Mouse (Mus musculus) layer of hippocampus, adult 2 months (tissue): ENCODE results near the gene S100a16. TPM values are rescaled to one million over a fixed set of nuclear protein-coding genes. Genes with fewer than 3 reads are reported as not detected.

Experiments
- DNase-seq, 2 experiments: peaks; one replicate each; pipeline ENCODE4 v3.0.0; 2022; ENCODE audit warnings: low spot score in 2 of 2
- H3K27ac ChIP-seq: fragments of 200-600 bp; 2 replicates; pipeline ENCODE4 v1.8.1; 2022
- H3K4me3 ChIP-seq: fragments of 200-600 bp; 2 replicates; pipeline ENCODE4 v1.8.1; 2022; ENCODE audit warnings: mild to moderate bottlenecking
- CTCF ChIP-seq: fragments of 200-600 bp; conservative IDR thresholded peaks from 2 replicates; pipeline ENCODE4 v1.8.1; 2022; ENCODE audit warnings: antibody characterized with exemption, mild to moderate bottlenecking, moderate library complexity
- long read RNA-seq, 2 experiments: library from polyadenylated mRNA; stranded (forward); transcript quantifications; one replicate each; pipeline ENCODE4 v2.0.0; 2021; ENCODE audit warnings: borderline mapping rate in 2 of 2
- total RNA-seq, 2 experiments: library from RNA; stranded (reverse); gene quantifications; 2 replicates each; pipeline ENCODE4 v1.2.3; 2021

S100a16 gene
- total RNA-seq: 10 to 100 TPM; 79.0 to 82.8 TPM
- long read RNA-seq, experiment 1, transcript S100a16-202 (3 exons, 1,127 nt): major isoform, 35 of 57 reads
- long read RNA-seq, experiment 1, transcript S100a16-201 (3 exons, 1,123 nt): minor isoform, 8 of 57 reads
- long read RNA-seq, experiment 1, partial matches to known transcripts: 3 of 57 reads
- long read RNA-seq, experiment 1, other reads (novel, unspliced or antisense): 5 of 57 reads
- long read RNA-seq, experiment 2, transcript S100a16-202 (3 exons, 1,127 nt): major isoform, 31 of 48 reads
- long read RNA-seq, experiment 2, transcript S100a16-201 (3 exons, 1,123 nt): minor isoform, 8 of 48 reads
- long read RNA-seq, experiment 2, partial matches to known transcripts: 1 of 48 reads
- long read RNA-seq, experiment 2, other reads (novel, unspliced or antisense): 5 of 48 reads

GRCm38 (mm10) chr3:90537141-90537904, at the start of gene S100a16:
TSS of gene S100a16 (plus strand) at chr3:90537254.
- DNase-seq: peak; percentile 54 to 61
- no peak for TF ChIP-seq CTCF
- H3K27ac ChIP-seq: peak within 1 kb of the TSS; percentile 92
- H3K4me3 ChIP-seq: peak within 1 kb of the TSS; percentile 52

GRCm38 (mm10) chr3:90488576-90488975, 48.5 kb upstream of the S100a16 start:
- DNase-seq: no peak
- Histone ChIP-seq H3K4me3 (no peak overlapping the region), H3K27ac (no peak overlapping the region)
- no peak for TF ChIP-seq CTCF

DNA sequence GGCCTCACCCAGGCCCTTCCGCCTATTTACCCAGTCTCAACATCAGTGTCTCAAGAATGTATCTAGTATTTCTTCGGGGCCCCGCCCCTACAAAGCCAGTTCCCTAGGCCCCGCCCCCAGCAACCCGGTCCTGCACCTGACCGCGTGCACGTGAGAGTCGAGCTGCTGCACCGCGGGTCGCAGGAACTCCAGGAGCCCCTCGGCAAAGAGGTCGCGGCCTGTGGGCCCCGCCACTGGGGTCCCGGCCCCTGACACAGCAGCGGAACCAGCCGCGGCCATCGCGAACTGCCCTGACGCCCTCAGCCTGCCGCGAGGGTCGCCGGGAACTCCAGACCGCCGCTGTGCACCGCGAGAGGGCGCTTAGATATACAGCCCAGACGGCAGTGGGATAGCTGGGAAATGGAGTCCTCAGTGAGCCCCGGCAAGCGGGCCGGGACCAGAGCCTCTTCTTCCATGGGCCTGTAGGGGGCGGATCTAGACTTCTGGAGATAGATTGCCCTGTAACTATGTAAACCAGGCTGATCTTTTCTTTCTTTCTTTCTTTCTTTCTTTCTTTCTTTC, 46.3 kb upstream of the S100a16 start, which contains the start of gene Snapin:
Snapin (minus strand) TSS at position 338 of the 561 bp plus-strand sequence.
- H3K4me3 ChIP-seq: peak within 1 kb of the TSS; percentile 83
- peak; percentile 80 for TF ChIP-seq CTCF

GRCm38 (mm10) chr3:90491350-90491749, 45.7 kb upstream of the S100a16 start:
- DNase-seq: peak in 1 of 2 experiments; percentile 43
- H3K4me3 ChIP-seq: no peak overlapping the region
- H3K27ac ChIP-seq: 0 out of 2 replicates have a peak overlapping the region, but pooled peaks have one; percentile 97
- TF ChIP-seq CTCF: peak; percentile 51

More for the DNA sequence above, 46.3 kb upstream of the S100a16 start, which contains the start of gene Snapin:
- peak; percentile 92 to 94 for DNase-seq
- H3K27ac ChIP-seq: peak within 1 kb of the TSS; percentile 97

DNA sequence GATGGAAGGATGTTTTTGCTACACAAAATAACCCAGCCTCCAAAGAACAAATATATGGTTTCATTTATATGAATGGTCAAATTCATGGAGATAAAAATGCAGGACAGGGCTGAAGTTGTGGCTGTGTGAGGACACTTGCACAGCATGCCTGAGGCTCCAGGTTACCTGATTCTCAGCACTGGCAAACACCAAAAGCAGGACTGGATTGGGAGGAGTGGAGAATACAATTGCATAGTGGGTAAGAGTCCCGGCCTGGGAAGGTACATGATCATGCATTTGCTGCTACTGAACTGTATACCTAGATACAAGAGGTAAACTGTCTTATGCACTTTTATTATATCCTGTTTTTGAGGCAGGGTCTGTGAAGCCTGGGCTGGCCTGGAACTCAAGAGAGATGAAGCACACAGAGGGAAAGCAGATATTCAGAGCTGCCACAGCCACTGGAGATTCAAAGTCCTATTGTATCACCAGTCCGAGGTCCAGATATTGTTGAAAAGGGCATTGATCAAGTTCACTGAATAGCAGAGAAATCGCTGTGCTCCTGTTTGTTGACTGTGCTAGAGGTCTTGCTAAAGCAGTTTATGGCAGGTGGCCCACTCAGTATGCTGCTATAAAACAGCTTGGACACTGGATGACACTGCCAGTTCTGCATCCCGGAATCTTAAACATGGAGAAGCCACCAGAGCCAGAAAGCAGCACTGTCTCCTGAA, 43.1 kb upstream of the S100a16 start:
- no peak overlapping the region for H3K4me3 ChIP-seq
- TF ChIP-seq CTCF: no peak
- H3K27ac ChIP-seq: no peak overlapping the region
- DNase-seq: no peak

GRCm38 (mm10) chr3:90495850-90496525, 41.1 kb upstream of the S100a16 start:
- no peak for TF ChIP-seq CTCF
- DNase-seq: no peak
- Histone ChIP-seq H3K4me3 (no peak overlapping the region), H3K27ac (no peak overlapping the region)

GRCm38 (mm10) chr3:90497597-90497996, 39.5 kb upstream of the S100a16 start:
- TF ChIP-seq CTCF: no peak
- Histone ChIP-seq H3K4me3 (no peak overlapping the region), H3K27ac (no peak overlapping the region)
- DNase-seq: no peak

DNA sequence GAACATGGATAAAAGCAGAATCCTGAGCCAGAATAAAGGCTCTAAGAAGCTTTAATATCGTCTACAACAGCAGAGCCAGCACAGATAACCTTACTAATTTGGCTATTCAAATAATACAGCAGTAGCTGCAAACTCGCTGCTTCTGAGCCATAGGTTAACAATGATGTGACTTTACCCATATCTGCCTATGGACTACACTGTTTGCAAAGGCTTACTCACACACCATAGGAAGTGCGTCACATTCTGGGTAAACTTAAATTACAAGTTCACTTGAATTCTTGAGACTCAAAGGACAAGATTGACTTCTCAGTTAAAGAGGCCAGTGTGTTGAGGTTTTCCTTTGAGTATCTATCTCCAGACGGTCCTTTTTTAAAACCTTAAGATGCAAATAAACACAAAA, 33.6 kb upstream of the S100a16 start:
- Histone ChIP-seq H3K4me3 (no peak overlapping the region), H3K27ac (no peak overlapping the region)
- no peak for TF ChIP-seq CTCF
- DNase-seq: no peak

- H3K27ac ChIP-seq: no peak overlapping the region
- TF ChIP-seq CTCF: no peak
- DNase-seq: no peak
- H3K4me3 ChIP-seq: no peak overlapping the region
Measured at GRCm38 (mm10) chr3:90505216-90505615, 31.8 kb upstream of the S100a16 start.

DNA sequence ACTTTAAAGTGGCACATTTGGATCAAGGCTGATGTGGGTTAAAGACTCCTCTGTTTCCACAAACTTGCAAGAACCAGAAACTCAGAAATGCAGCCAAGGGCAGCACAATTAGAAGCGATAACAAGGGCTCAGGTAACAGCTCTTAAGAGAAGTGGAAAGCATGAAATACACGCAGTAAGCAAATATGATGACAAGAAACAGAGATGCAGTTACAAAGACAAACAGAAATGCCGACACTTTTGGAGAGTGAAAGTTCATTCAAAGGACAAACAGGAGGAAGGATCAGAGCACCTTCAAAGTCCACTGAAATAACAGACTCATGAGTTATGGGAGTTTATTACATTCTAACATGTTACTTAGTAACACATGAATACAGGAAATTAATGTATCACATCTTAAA, 30.7 kb upstream of the S100a16 start:
- no peak for TF ChIP-seq CTCF
- DNase-seq: no peak
- H3K27ac ChIP-seq: no peak overlapping the region
- H3K4me3 ChIP-seq: no peak overlapping the region

- TF ChIP-seq CTCF: peak; percentile 51
- Histone ChIP-seq H3K4me3 (peak overlapping the region; percentile 93), H3K27ac (peak overlapping the region; percentile 98)
- no peak for DNase-seq
Measured at GRCm38 (mm10) chr3:90508287-90508949, 28.6 kb upstream of the S100a16 start.
